Mouse (Mus musculus): Measurements from ENCODE around the gene Hsd11b2.
"Not testable (repeated sequence)": the region's sequence is repeated elsewhere in the genome, so short reads cannot be mapped to it uniquely, and the experiment has no call there.

Gene Hsd11b2

DNA sequence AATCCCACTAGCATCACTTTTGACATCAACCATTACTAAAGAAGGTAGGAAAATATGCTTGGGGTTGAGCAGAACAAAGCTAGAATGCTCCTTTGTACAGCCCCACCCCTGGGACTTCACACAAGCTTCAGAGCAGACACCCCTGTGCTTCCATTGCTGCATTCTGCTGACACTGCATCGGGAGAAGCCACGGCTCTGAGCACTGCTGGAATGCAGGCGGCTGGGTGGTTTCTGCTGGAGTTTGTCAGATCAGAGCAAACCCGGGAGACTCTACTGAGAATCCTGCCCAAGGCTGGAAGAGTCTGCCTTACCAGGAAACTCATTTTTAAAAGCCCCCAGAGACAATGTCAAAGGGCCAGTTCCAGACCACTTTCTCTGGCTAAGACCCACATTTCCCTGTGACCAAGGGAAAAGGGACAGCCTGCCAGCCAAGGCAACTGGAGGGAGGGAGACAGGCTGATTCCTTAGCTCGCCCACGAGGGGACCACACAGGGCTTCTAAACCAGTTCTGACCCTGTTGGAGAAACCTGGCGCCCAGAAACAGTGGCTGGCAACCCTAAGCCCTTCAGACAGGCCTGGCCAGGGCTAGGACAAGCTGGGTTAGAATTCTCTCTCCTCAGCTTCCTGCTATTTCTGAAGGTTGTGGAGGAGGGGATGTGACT is 26.1 kb downstream of the Hsd11b2 start:
- in situ Hi-C loops (cut with MboI; ENCODE audit: low pct_unique_long_range_greater_than_20kb in 1 of 2, low sequenced_read_pairs in 2 of 2, unreplicated experiment in 1 of 2): no loop called here

DNA sequence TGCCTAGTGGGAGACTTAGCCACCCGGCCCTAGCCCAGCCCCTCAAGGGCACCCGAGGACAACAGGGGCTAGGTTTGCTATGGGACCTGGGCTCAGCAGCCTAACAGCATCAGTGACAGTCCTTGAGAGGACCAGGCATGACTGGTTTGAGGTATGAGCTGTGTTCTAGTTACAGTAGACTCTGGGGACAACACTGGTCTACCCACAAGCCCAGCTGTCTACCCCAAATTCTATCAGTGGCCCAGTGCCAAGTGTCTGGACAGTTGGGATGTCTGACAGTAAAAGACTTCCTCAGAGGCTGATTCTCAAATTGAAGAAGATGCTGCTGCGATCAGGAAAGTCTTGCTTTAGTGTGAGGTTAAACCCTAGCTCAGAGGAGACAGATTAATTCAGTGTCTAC is 26.7 kb downstream of the Hsd11b2 start:
- in situ Hi-C loops (cut with MboI; ENCODE audit: low pct_unique_long_range_greater_than_20kb in 1 of 2, low sequenced_read_pairs in 2 of 2, unreplicated experiment in 1 of 2): no loop called here

DNA sequence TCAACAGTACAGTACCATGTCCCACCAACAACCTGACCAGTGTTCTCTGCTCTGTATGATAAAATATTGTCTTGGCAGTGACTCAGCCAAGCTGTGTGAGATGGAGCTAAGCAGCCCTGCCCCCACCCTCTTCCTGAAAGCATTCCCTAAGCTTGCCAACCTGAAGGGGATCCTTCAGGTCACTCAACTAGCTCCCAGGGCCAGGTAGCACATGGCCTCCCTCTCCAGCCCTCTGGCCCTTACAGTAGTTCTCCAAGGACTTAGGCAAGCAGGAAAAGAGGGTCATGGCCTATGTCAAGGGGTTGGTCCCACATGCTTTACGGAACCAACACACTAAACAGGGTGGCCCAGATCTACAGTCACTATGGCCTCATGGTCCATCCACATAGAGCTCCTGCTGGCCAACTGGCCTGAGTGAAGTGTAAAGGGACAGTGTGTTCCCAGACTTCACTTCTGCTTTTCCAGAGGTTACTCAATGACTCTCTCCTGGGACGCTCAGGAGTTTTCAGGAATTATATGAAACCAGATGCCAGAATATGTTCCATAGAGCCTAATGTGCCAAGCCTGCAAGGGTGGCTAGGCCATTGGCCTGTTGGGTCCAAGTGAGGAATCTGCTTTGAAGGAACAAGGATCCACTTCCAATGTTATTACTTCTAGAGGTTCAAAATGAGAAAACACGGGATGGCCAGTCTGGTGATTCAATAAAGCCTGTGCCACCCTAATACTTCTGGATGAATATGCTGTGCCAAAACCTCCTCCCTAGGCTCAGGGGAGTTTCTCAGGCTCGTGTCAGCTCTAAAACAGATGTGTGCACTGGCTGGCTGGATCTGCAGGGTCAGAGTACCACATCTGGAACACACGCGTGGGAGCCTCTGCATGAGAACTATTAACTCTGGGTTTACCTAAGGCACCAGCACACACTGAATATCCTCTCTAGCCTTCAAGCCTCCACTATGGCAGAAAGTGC is 28.1 kb downstream of the Hsd11b2 start:
- in situ Hi-C loops (cut with MboI; ENCODE audit: low pct_unique_long_range_greater_than_20kb in 1 of 2, low sequenced_read_pairs in 2 of 2, unreplicated experiment in 1 of 2): no loop called here

- in situ Hi-C loops (cut with MboI; ENCODE audit: low pct_unique_long_range_greater_than_20kb in 1 of 2, low sequenced_read_pairs in 2 of 2, unreplicated experiment in 1 of 2): no loop called here
These were observed 31.0 kb downstream of the Hsd11b2 start for GRCm38 (mm10) chr8:105549506-105549905.

DNA sequence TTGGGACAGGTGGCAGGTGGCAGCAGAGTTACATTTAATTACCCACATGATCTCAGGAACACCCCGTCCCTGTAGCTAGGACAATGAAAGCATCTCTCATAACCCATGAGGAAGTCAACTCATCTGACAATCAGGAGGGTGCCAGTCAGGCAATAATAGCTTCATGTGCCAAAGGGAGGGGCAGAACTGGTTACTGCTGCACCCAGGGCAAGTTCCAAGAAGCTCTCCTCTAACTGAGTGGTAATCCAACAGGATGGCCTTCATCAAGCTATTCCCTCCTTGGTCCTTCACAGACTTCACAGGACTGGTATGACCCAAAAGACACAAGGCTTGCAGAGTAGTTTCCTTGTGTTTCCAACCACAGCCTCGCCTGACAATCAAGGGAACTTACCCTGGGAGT is 31.5 kb downstream of the Hsd11b2 start:
- in situ Hi-C loops (cut with MboI; ENCODE audit: low pct_unique_long_range_greater_than_20kb in 1 of 2, low sequenced_read_pairs in 2 of 2, unreplicated experiment in 1 of 2): no loop called here

DNA sequence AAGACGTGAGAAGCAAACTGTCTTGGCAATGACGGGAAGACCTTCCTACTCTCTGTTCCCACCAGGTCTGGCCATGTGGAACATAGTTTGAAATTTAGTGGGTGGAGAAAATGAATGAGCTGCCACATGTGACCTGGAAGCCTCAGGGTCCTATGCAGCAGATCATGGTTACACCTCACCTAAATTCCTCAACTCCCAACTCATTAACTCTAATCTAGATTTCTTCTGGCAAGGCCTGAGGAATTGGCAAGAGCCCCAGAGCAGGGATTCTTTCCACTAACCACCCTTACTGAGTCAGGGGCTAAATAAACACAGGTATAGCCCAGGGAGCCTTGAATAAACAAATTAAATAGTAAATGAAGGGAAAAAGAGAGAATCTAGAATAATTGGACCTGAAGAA is 33.5 kb downstream of the Hsd11b2 start:
- in situ Hi-C loops (cut with MboI; ENCODE audit: low pct_unique_long_range_greater_than_20kb in 1 of 2, low sequenced_read_pairs in 2 of 2, unreplicated experiment in 1 of 2): no loop called here

- in situ Hi-C loops (cut with MboI; ENCODE audit: low pct_unique_long_range_greater_than_20kb in 1 of 2, low sequenced_read_pairs in 2 of 2, unreplicated experiment in 1 of 2): no loop called here
These were observed 34.3 kb downstream of the Hsd11b2 start for GRCm38 (mm10) chr8:105552824-105553223.

GRCm38 (mm10) chr8:105554087-105554486 is 35.5 kb downstream of the Hsd11b2 start:
- in situ Hi-C loops (cut with MboI; ENCODE audit: low pct_unique_long_range_greater_than_20kb in 1 of 2, low sequenced_read_pairs in 2 of 2, unreplicated experiment in 1 of 2): no loop called here

DNA sequence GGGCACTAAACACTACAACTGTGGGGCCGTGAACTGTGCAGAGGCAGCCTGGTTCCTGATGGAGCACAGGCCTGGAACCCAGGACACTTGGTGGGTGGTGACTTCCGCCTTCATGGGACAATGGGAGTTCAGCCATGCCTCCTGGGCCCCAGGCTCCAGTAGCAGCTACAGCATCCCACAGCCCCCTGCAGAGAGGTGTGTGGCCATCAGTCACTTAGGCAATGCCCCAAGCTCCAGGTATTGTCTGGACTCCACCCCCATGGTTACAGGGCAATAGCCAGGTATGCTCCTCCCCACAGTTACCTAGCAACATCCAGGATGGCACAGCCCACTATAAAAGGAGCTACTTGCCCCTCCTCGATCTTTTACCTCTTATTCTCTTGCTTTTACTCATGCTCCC is 36.7 kb downstream of the Hsd11b2 start:
- in situ Hi-C loops (cut with MboI; ENCODE audit: low pct_unique_long_range_greater_than_20kb in 1 of 2, low sequenced_read_pairs in 2 of 2, unreplicated experiment in 1 of 2): no loop called here

DNA sequence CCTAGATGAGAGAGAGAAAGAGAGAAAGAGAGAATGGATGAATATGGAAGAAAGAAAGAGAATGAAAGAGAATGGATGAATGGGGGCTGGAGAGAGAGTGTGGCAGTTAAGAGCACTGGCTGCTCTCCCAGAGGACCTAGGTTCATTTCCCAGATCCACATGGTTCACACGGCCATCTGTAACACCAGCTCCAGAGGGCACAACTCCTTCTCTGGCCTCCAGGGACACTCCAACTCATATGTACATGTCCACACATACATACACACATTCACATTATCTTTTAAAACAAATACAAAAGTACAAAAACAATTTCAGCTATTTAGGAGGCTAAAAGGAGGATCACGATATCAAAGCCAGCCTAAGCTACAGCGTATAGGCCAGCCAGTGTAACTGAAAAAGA is 44.3 kb downstream of the Hsd11b2 start:
- in situ Hi-C loops (cut with MboI; ENCODE audit: low pct_unique_long_range_greater_than_20kb in 1 of 2, low sequenced_read_pairs in 2 of 2, unreplicated experiment in 1 of 2): no loop called here

GRCm38 (mm10) chr8:105563871-105564270 is 45.3 kb downstream of the Hsd11b2 start:
- in situ Hi-C loops (cut with MboI; ENCODE audit: low pct_unique_long_range_greater_than_20kb in 1 of 2, low sequenced_read_pairs in 2 of 2, unreplicated experiment in 1 of 2): no loop called here

- in situ Hi-C loops (cut with MboI; ENCODE audit: low pct_unique_long_range_greater_than_20kb in 1 of 2, low sequenced_read_pairs in 2 of 2, unreplicated experiment in 1 of 2): not testable (repeated sequence)
These were observed 46.1 kb downstream of the Hsd11b2 start for GRCm38 (mm10) chr8:105564573-105565229.

GRCm38 (mm10) chr8:105565401-105565881 is 46.9 kb downstream of the Hsd11b2 start:
- in situ Hi-C loops (cut with MboI; ENCODE audit: low pct_unique_long_range_greater_than_20kb in 1 of 2, low sequenced_read_pairs in 2 of 2, unreplicated experiment in 1 of 2): no loop called here

- in situ Hi-C loops (cut with MboI; ENCODE audit: low pct_unique_long_range_greater_than_20kb in 1 of 2, low sequenced_read_pairs in 2 of 2, unreplicated experiment in 1 of 2): no loop called here
These were observed 47.6 kb downstream of the Hsd11b2 start, which contains the start of gene Atp6v0d1 for GRCm38 (mm10) chr8:105565952-105566702. TSS of gene Atp6v0d1 (minus strand) at chr8:105566047.

DNA sequence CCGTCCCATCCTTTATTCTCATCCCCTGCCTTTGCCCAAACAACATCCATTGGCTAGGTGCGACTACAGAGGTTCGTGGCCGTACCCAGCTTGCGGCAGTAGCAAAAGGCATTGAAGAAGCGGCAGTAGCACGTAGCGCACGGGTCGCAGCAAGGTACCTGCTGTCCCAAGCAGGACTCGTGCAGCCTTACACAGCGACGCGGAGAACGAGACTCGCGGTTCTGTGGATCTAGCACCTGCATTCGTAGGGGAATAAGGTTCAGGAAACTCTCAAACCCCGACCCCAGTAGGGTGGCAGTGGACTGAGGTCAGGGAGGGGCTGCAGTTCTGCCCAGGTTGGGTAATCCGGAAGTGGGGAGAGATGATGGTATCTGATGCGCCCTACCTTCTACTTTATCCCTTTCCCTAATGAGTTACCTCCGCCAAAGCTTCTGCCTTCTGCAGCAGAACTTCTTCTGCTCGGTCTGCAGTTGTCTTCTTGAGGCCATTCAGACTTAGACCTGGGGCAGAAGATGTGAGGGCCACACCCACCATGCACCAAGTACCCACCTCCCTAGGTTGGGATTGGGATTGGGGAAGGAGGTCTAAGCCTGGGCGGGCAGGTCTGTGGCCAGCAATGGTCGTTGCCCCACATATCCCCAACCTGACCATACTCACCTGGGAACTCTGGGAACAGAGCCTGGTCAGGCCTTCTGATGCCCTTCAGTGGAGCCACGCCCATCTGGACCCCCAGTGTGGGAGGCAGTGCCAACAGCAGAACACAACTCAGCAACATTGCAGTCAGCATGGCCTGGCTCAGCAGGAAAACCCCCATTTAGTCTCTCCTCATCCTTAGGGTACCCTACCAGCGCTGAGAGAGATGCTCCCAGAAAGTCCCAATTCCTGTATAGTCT is 48.4 kb downstream of the Hsd11b2 start:
- in situ Hi-C loops (cut with MboI; ENCODE audit: low pct_unique_long_range_greater_than_20kb in 1 of 2, low sequenced_read_pairs in 2 of 2, unreplicated experiment in 1 of 2): no loop called here

DNA sequence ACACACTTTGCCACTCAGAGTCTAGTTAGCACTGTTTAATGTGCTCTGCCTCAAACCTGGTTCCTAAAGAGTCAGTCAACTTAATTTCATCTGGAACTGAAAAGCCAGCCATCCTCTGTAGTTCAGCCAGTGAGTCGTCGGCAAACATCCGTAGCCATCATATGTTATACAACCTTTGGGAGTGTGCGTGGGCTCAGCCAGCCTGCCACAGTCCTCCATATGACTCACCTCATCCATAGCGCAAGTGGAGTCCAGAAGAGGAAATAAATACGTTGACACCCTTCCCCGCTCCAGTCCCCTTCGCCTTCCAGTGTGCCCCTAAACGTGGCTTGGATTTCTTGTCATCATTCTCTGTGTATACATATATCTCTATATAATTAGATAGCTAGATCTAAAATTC is 53.3 kb downstream of the Hsd11b2 start:
- in situ Hi-C loops (cut with MboI; ENCODE audit: low pct_unique_long_range_greater_than_20kb in 1 of 2, low sequenced_read_pairs in 2 of 2, unreplicated experiment in 1 of 2): no loop called here

DNA sequence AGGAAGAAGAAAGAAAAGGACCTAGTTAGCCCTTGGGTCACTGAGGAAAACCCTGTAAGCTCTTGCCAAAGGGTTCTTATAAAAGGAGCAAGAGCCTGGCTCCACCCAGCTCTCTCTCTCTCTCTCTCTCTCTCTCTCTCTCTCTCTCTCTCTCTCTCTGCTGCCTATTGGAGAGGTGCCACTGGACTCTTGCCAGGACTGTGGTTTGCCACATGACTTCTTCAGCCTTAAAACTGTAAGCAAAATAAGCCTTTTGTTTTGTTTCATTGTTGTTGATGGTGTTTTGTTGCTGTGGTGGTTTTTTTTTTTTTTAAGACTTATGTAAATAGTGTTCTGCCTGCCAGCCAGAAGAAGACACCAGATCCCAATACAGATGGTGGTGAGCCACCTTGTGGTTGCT is 54.9 kb downstream of the Hsd11b2 start:
- in situ Hi-C loops (cut with MboI; ENCODE audit: low pct_unique_long_range_greater_than_20kb in 1 of 2, low sequenced_read_pairs in 2 of 2, unreplicated experiment in 1 of 2): no loop called here

All from mouse embryonic stem cell (cell line).